Mouse (Mus musculus) bone marrow, adult 2 months (tissue): ENCODE data around the gene Map2k5.

ENCODE experiments used
- CTCF ChIP-seq: fragments of 200-500 bp; IDR thresholded peaks from 2 replicates; pipeline ENCODE4 v1.5.1; 2011; ENCODE audit warnings: low read length, control low read depth; ENCODE audit not compliant: control insufficient read depth, insufficient read depth
- POLR2A ChIP-seq: fragments of 200-500 bp; IDR thresholded peaks from 2 replicates; pipeline ENCODE4 v1.6.1; 2011; ENCODE audit warnings: low read depth, mild to moderate bottlenecking, control low read depth, low read length, borderline replicate concordance; ENCODE audit not compliant: control insufficient read depth

GRCm38 (mm10) chr9:63122161-63122833 is 255.4 kb downstream of the Map2k5 start:
- TF ChIP-seq CTCF (no peak), POLR2A (no peak)
